Mouse (Mus musculus) ovary, postnatal 36 days (tissue): ENCODE data around the gene Ehhadh.

Source experiments
- DNase-seq: peaks from one replicate; pipeline ENCODE4 v3.0.0; 2022; ENCODE audit warnings: low spot score, mixed read lengths

The Ehhadh gene

DNA sequence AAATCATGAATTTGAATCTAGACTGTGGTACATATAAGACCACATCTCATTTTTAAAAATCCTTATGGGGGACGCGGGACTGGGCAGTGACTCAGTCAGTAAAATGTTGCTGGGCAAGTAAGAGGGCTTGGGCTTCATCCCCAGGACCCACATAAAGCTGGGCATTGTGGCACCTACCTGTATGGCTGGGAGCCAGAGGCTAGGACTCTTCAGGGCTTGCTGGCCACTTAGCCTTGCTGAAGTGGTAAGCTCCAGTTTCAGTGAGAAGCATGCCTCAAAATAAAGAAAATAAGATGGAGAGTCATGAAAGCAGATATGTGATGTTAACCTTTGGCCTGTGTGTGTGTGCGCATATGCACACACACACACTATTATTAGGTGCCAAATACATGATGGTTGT lies 60.2 kb downstream of the Ehhadh start:
- DNase-seq = no peak

DNA sequence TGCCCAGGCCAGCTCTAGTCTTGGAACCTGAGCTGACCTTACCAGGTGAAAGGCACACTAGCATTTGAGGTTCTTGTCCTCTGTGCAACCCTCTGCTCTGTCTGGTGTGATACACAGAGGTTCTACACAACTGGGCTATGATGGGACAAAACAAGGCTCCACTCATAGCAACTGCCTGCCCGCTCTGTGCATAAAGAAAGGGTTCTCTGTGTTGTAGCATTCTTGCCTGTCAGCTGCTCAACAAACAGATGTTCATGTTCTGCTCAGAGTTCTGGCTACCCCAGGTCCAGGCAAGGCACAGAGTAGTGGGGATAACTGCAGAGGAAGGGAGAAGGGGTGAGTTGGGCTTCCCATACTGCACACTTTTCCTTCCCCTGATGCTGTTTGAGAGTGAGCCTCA lies 63.3 kb downstream of the Ehhadh start:
- no peak for DNase-seq

DNA sequence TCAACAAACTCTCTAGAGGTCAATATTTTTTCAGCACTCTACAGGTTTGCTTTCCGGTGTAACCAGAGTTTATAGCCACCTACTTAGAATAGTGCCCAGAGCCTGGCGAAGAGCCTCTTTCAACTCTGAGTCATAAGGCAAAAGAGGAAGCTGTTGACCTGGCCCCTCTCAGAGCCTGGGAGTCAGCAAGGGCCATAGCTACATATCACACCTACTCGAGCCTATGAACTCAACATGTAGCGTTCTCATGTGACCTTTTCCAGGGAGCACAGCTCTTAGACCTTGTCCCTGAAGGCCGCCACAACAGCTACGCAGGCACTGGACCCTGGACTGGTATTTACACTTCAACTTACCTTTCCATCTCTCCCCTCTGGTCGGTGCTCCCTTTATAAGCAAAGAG lies 67.8 kb downstream of the Ehhadh start:
- DNase-seq = no peak

DNA sequence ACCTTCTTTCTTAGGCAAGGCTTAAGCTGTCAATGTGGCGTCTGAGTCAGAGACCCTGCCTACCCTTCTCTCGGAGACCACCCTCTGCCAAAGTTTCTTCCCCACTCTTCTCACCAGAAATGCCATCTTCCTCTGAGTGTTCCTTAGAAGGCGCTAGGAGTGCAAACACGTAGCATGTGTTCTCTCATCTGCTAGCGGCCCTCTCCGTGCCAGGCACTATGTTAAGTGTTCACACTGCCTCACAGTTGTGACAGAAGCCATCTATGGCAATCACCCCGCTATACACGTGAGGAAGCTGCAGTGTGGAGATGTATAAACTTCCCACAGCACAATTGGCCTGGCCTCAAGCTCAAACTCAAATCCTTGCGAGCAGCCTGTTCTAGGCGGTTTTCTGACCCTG lies 73.1 kb downstream of the Ehhadh start:
- DNase-seq = no peak
